Mouse (Mus musculus) forebrain, embryonic 14.5 days (tissue): ENCODE data around the gene Ankrd2. TPM values are rescaled to one million over a fixed set of nuclear protein-coding genes. Genes with fewer than 3 reads are reported as not detected.

ENCODE experiments used
- ATAC-seq: fragments of 200-750 bp; cut with Nextera tagmentation; 2 replicates; pipeline ENCODE4 v1.8.0; 2017; ENCODE audit warnings: mild to moderate bottlenecking, moderate library complexity
- DNase-seq: peaks from one replicate; pipeline ENCODE4 v3.0.0-alpha.2; 2015; ENCODE audit warnings: low spot score
- H3K27ac ChIP-seq: fragments of 300-500 bp; sonication (generic); 2 replicates; pipeline ENCODE4 v1.5.1; 2014; ENCODE audit warnings: low read depth, mild to moderate bottlenecking, control low read depth, low read length, moderate library complexity
- H3K27me3 ChIP-seq: fragments of 300-500 bp; sonication (generic); replicated peaks from 2 replicates; pipeline ENCODE4 v1.6.1; 2014; ENCODE audit warnings: low read length, control low read depth, mixed read lengths; ENCODE audit not compliant: control insufficient read depth, insufficient read depth
- H3K36me3 ChIP-seq: fragments of 300-500 bp; sonication (generic); 2 replicates; pipeline ENCODE4 v1.6.1; 2014; ENCODE audit warnings: low read length, control low read depth; ENCODE audit not compliant: control insufficient read depth, insufficient read depth
- H3K4me1 ChIP-seq: fragments of 300-500 bp; sonication (generic); 2 replicates; pipeline ENCODE4 v1.6.1; 2014; ENCODE audit warnings: antibody characterized with exemption, low read length, control low read depth; ENCODE audit not compliant: control insufficient read depth, insufficient read depth
- H3K4me2 ChIP-seq: fragments of 300-500 bp; sonication (generic); 2 replicates; pipeline ENCODE4 v1.6.1; 2014; ENCODE audit warnings: mild to moderate bottlenecking, control low read depth, low read length
- H3K4me3 ChIP-seq: fragments of 300-500 bp; sonication (generic); 2 replicates; pipeline ENCODE4 v1.5.1; 2014; ENCODE audit warnings: low read depth, low read length, control low read depth
- H3K9ac ChIP-seq: fragments of 300-500 bp; sonication (generic); 2 replicates; pipeline ENCODE4 v1.6.1; 2014; ENCODE audit warnings: mild to moderate bottlenecking, low read length, control low read depth, moderate library complexity
- H3K9me3 ChIP-seq: fragments of 300-500 bp; sonication (generic); replicated peaks from 2 replicates; pipeline ENCODE4 v1.6.1; 2016; ENCODE audit warnings: low read length, control low read depth, mixed read lengths; ENCODE audit not compliant: control insufficient read depth
- WGBS: fragments of 180-500 bp; shearing (Covaris S2); extraction: QIAGEN DNeasy Blood & Tissue Kit; methylation state at CpG from one replicate; pipeline ENCODE4 v1.1.7; 2014; 5-methylcytosine and 5-hydroxymethylcytosine counted together
- polyA plus RNA-seq: library from polyadenylated mRNA; unstranded; fragments of >200 nt; fragmentation: Nextera tagmentation; extraction: Ambion mirVana; gene quantifications from 2 replicates; pipeline ENCODE4 v1.2.1, GENCODE M21; 2014

The Ankrd2 gene
- polyA plus RNA-seq, 1 experiment from 2014 or later, result 0.47 TPM

DNA sequence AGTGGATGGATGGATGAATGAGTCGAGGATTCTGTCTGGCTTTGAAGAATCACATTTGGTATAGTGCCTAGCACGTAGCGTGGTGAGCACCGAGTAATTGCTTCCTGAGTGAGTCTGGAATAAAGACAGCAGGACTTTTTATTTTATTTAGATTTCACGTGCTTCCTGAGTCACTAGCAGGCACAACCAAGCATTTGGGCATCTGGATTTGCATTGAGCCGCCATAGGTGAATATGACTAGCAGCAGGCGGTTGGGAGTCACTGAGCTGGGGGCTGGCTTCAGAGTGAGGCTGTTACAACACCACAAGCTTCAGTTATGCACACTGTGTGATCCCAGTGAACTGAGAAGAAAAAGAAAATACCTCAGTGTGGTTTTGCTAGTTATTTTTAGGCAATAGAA, 26.7 kb upstream of the Ankrd2 start:
- DNase-seq (no peak), ATAC-seq (no peak)
- WGBS, result 77% methylated on average over 7 of the region's 7 CpGs
- H3K27ac ChIP-seq, result no peak overlapping the region
- H3K4me2 ChIP-seq, result no peak overlapping the region
- no peaks in the 10 kb centered on the region for H3K27me3 ChIP-seq
- H3K9me3 ChIP-seq, result no peaks in the 10 kb centered on the region
- no peaks in the 10 kb centered on the region for H3K36me3 ChIP-seq
- no peaks in the 10 kb centered on the region for H3K4me1 ChIP-seq
- H3K4me3 ChIP-seq, result no peak overlapping the region
- no peak overlapping the region for H3K9ac ChIP-seq

DNA sequence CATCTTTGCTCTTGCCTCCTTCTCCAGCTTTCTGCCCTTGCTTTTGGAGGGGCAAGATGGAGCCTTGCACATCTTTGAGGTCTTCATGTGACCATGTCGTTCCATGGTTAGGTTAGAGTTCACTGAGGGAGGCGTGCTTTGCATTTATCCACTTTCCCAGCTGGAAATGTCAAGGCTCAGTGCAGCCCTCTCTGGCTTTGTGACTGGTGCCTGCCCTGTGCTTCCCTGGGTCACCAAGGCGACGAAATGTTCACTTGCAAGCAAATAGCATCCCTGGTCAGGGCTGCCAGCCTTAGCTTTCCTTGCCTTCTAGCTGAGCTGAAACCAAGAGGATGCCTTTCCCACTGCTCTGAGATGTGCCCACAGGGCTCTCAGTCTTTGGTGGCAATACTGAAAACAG, 25.4 kb upstream of the Ankrd2 start:
- Histone ChIP-seq H3K9me3 (no peaks in the 10 kb centered on the region), H3K36me3 (no peaks in the 10 kb centered on the region), H3K4me2 (no peak overlapping the region), H3K27ac (no peak overlapping the region), H3K4me3 (no peak overlapping the region), H3K9ac (no peak overlapping the region), H3K27me3 (no peaks in the 10 kb centered on the region), H3K4me1 (no peaks in the 10 kb centered on the region)
- DNase-seq, result no peak
- 66% methylated on average over 4 of the region's 4 CpGs for WGBS
- no peak for ATAC-seq

DNA sequence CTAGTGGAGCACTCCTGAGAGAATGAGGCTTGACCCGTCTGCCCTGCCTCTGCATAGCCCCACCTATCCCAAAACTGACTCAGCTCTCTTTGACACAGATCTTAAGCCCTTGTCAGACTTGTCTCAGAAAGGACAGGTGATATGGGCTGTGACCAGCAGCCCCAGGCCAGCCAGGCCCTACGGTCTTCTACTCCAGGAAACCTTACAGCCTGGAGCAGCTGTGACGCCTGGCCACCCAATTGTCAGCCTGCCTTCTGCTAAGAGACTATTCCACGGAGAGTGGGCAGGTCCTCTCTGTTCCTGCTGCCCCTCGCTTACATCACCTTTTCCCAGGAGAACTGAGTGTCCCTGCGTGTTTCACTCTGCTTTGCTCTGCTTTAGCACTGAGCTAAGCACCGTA, 24.7 kb upstream of the Ankrd2 start:
- ATAC-seq (no peak), DNase-seq (no peak)
- H3K9ac ChIP-seq, result no peak overlapping the region
- H3K27ac ChIP-seq, result no peak overlapping the region
- no peaks in the 10 kb centered on the region for H3K4me1 ChIP-seq
- H3K36me3 ChIP-seq, result no peaks in the 10 kb centered on the region
- no peaks in the 10 kb centered on the region for H3K27me3 ChIP-seq
- no peak overlapping the region for H3K4me2 ChIP-seq
- H3K4me3 ChIP-seq, result no peak overlapping the region
- 80% methylated on average over 7 of the region's 7 CpGs for WGBS
- H3K9me3 ChIP-seq, result no peaks in the 10 kb centered on the region

DNA sequence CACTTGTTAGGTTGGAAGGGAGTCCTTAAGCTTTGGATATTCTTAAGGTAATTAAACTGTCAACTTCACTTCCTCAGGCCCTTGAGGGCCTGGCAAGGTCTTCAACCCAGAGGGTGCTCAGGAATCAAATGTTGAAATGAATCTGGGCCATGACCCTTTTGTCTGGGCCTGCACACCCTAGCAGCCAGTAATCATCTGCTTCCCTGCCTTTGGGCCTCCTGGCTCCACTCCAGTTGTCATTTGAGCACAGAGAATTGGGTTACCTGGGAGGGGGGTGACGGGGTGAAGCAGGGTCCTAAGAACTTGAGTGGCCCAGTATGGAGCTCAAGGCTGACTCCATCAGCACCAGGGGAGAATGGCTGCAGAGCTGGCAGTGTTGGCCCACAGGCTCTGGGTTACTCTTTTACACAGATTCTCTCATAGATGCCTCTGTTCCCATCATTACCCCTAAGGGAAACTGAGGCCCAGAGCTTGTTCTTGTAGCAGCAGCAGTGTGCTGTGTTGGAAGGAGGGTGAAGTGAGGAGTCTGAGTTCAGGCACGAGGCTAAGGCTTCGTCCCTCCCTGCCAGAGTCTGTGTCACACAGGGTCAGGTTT, 21.5 kb upstream of the Ankrd2 start:
- no peak for DNase-seq
- no peaks in the 10 kb centered on the region for H3K4me1 ChIP-seq
- no peaks in the 10 kb centered on the region for H3K36me3 ChIP-seq
- H3K4me3 ChIP-seq, result no peak overlapping the region
- H3K9ac ChIP-seq, result no peak overlapping the region
- WGBS, result 80% methylated on average over 3 of the region's 3 CpGs
- ATAC-seq, result no peak
- no peaks in the 10 kb centered on the region for H3K27me3 ChIP-seq
- H3K4me2 ChIP-seq, result no peak overlapping the region
- H3K27ac ChIP-seq, result no peak overlapping the region
- H3K9me3 ChIP-seq, result no peaks in the 10 kb centered on the region

DNA sequence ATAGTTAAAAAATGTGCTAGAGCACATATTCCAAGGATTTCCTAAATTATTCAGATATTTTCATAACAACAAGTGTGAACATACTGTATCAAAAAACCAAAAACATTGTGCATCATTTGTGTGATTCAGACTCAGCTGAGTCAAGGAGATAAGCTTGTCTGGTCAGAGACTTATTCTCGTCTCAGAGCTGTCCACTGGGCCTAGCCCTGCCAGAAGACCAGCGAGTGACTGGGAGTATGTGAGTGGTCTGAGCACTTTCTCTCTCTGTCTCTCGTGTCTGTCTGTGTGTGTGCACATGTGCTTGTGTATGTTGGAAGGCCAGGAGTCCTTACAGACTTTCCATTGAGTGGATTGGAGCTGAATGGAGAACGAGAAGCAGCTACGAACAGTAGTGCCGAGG, 20.8 kb upstream of the Ankrd2 start:
- H3K9ac ChIP-seq, result no peak overlapping the region
- H3K36me3 ChIP-seq, result no peaks in the 10 kb centered on the region
- ATAC-seq, result no peak
- H3K27me3 ChIP-seq, result no peaks in the 10 kb centered on the region
- no peak overlapping the region for H3K27ac ChIP-seq
- no peaks in the 10 kb centered on the region for H3K9me3 ChIP-seq
- H3K4me1 ChIP-seq, result no peaks in the 10 kb centered on the region
- 80% methylated on average over 6 of the region's 6 CpGs for WGBS
- H3K4me3 ChIP-seq, result no peak overlapping the region
- no peak overlapping the region for H3K4me2 ChIP-seq
- no peak for DNase-seq

DNA sequence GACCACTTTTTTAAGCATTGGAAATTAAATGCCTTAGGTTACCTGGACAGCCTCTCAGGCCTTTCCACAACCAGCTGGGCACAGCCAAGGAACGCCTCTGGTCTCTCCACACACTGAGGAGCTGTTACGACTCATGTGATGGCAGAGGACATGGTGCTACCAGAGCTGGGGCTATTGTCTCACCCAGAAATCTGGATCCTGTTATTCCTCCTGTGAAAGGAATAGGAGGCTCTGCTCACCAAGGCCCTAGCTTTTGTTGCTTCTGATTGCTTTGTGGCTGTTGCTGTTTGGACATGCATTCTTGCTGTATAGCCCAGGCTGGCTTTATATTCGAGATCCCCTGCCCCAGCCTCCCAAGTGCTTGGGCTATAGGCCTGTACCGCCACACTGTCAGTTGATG, 19.5 kb upstream of the Ankrd2 start:
- no peak overlapping the region for H3K4me2 ChIP-seq
- ATAC-seq (no peak), DNase-seq (no peak)
- no peaks in the 10 kb centered on the region for H3K27me3 ChIP-seq
- H3K4me1 ChIP-seq, result no peaks in the 10 kb centered on the region
- H3K27ac ChIP-seq, result no peak overlapping the region
- no peaks in the 10 kb centered on the region for H3K9me3 ChIP-seq
- WGBS, result 69% methylated on average over 4 of the region's 4 CpGs
- H3K36me3 ChIP-seq, result no peaks in the 10 kb centered on the region
- no peak overlapping the region for H3K9ac ChIP-seq
- no peak overlapping the region for H3K4me3 ChIP-seq

DNA sequence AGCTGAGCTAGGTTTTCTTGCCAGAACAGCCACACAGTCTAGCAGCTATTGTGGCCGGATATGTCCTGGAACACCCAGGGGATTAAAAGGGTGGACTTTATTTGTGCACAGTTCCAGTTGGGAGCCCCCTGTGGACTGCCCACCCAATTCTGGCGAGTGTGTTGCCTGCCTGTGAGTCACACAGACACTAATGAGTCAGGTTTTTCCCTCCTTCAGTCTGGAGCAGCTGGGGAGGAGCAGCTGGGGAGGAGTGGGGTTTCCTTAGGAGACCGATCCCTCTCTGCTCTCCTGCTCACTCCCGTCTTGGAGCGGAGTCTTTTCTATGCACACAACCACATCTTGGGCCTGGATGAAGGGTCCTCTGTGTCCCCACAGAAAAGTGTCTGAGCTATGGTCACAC, 19.0 kb upstream of the Ankrd2 start:
- Histone ChIP-seq H3K9ac (no peak overlapping the region), H3K4me2 (no peak overlapping the region), H3K27me3 (no peaks in the 10 kb centered on the region), H3K4me1 (no peaks in the 10 kb centered on the region), H3K36me3 (no peaks in the 10 kb centered on the region), H3K9me3 (no peaks in the 10 kb centered on the region), H3K27ac (peak overlapping the region; percentile 27; the same call in 1 of the 2 replicates), H3K4me3 (no peak overlapping the region)
- ATAC-seq (no peak), DNase-seq (no peak)
- WGBS, result 45% methylated on average over 5 of the region's 5 CpGs

DNA sequence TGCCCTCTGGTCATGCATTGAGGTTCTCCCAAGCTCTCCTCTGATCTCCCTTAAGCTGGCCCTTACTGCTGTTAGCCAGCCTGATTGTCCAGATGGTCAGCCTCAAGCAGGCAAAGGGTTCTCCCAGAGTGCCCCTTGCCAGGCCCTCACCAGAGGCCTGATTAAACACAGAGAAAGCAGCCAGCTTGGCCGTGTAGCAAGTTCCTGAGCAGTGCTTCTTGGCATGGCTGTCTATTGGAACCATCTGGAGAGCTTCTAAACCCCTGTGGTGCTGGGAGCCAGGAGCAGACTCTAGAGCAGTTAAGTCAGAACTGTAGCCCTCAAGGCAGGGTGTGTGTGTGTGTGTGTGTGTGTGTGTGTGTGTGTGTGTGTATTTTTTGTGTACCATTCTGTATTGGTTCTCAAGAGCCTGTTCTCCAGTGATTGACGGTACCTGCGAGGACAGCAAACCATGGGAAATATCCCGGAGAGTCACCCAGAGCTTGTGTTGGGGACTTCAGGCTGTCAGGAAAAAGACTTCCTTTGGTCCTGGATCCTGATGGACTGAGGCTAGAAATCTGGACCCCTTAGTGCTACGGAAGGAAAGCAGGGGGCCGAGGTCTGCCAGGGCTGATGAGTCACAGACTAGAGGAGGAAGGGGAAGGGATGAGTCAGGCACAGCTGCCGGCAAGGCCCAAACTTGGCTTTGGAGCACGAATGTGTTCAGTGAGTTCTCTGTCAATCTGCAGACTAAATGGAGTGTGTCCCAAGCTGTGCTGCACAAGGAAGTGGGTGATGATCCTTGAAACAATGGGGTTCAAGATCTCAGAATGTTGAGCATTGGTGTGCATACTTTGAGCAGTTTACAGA, 18.2 kb upstream of the Ankrd2 start:
- Histone ChIP-seq H3K27ac (peak overlapping the region; percentile 27; the same call in 1 of the 2 replicates), H3K36me3 (no peaks in the 10 kb centered on the region), H3K4me3 (no peak overlapping the region), H3K4me2 (no peak overlapping the region), H3K9ac (no peak overlapping the region), H3K9me3 (no peaks in the 10 kb centered on the region), H3K4me1 (no peaks in the 10 kb centered on the region), H3K27me3 (no peaks in the 10 kb centered on the region)
- ATAC-seq (no peak), DNase-seq (peak; percentile 39)
- WGBS, result 70% methylated on average over 8 of the region's 8 CpGs

DNA sequence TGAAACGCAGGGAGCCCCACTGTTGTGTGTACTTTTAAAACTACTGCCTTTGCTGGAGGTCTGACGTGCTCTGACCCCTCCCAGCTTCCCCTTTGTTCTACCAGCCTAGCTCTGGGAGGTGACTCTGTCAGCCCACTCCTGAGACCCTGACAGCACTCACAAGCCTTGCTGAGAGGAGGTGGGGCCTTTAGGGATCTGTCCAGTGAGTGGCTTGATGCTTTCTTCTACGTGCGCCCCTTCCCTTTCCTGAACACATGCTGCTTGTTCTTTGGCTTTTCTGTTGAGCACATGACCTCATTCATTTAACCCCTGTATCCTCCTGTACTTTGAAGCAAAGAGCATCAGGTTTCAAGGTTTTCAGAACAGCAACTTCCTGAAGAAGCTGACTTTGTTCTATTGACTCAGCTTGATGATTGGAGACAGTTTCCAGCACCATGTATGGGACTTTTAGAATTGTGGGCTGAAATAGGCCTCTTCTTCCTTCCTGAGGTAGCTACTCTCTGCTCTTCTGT, 16.7 kb upstream of the Ankrd2 start:
- H3K4me1 ChIP-seq, result no peaks in the 10 kb centered on the region
- H3K27me3 ChIP-seq, result no peaks in the 10 kb centered on the region
- WGBS, result 43% methylated on average over 4 of the region's 4 CpGs
- no peaks in the 10 kb centered on the region for H3K9me3 ChIP-seq
- ATAC-seq, result no peak
- no peak overlapping the region for H3K4me3 ChIP-seq
- H3K4me2 ChIP-seq, result no peak overlapping the region
- H3K9ac ChIP-seq, result no peak overlapping the region
- H3K27ac ChIP-seq, result no peak overlapping the region
- DNase-seq, result no peak
- no peaks in the 10 kb centered on the region for H3K36me3 ChIP-seq
